Mouse (Mus musculus) spleen, postnatal 10 days (tissue): ENCODE results near the gene Smim23.

Experiments used
- DNase-seq, 2 experiments: peaks; one replicate each; pipeline ENCODE4 v3.0.0; 2021 to 2022; ENCODE audit warnings: low spot score in 2 of 2

Smim23 gene

DNA sequence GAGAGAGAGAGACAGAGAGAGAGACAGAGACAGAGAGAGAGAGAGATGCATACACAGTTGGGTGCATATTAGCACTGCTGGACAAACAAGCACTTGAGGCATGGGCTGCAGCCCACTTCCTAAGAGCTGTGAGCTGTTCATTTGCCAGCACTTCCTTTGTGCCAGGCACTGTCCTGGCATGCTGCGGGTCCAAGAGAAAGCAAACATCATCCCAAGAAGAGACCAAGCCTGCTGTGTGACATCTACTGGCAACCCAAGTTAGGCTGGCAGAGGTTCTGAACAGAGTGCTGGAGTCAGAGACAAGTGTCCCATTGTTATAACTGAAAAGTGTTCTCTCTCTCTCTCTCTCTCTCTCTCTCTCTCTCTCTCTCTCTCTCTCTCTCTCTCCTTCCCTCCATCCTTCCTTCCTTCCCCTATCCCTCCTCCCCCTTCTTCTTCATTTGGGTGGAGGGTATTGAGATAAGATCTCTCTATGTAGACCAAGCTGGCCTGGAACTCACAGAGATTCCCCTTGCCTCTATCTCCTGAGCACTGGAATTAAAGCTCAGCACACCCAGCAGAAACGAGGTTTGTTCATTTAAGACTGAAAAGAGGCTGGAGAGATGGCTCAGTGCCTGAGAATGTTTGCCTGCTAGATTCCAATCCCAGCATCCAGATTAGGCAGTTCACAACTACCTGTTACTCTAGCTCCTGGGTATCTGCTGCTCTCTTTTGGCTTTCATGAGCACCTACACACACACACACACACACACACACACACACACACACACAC lies 42.6 kb downstream of the Smim23 start:
- no peak for DNase-seq

DNA sequence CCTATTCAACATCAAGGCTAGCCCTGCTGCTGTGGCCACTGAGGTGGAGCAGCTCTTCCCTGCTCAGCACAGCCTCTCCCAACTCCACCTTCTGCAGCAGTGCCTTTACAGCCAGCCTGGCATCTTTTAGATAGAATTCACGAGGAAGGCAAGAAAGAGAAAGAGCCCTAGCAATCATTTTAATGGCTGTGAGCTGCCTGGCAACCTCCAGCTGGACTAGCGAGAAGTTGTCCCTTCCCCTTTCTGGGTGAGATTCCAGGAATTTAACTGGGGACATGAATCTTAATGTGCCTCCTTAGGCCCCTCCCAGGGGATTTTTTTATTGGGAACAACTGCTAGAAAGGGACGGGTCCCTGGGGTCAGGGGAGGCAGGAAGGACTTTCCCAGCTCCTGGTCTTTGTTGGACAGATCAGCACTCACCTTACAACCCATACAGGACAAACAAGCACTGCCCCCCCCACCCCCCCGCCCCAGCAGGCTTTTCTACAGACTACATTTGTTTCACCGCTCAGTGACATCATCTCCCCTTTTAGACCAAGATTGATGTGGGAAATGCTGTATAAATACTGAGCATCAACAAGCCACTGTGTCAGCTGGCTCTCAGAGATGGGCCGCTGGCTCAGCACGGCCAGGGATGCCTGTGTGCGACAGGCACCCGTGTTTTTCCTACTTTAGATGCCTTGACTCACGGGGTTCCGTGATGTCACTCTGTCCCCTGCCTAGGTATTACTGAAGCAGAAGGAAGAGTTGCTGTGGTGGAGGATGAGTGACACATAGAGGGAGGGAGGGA lies 43.5 kb downstream of the Smim23 start:
- no peak for DNase-seq

GRCm38 (mm10) chr11:32768642-32769343 lies 55.6 kb downstream of the Smim23 start:
- no peak for DNase-seq
